Mouse (Mus musculus): ENCODE data around the gene 1700056E22Rik.

DNA sequence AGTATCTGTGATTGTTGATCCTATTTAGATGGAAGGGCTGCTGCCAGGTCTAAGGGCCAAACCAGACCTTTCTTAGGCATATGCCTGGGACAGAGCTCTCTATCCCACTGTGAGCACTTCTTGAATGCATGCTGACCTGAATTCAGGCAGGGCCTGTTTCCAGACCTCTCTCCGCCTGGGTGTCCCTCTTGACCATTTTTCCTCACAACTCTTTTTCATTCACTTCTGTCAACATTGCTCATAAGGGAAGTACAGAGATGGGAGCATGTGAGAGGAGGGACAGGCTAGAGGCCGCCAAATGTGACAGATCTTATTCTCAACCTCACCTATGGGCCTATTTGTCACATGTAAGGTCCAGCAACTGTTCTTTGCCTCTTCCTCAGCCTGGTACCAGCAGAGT, 20.1 kb upstream of the 1700056E22Rik start:
- TF ChIP-seq ETS1 (IDR thresholded peaks at IDR 0.05; ENCODE audit: low read depth, low read length), result no peak
- TF ChIP-seq ZKSCAN1 (IDR thresholded peaks at IDR 0.05; ENCODE audit: low read depth, low read length), result no peak
- no peak for TF ChIP-seq POLR2AphosphoS2 (IDR thresholded peaks at IDR 0.05; ENCODE audit: low read length)
- TF ChIP-seq JUND (IDR thresholded peaks at IDR 0.05; ENCODE audit: low read depth, low read length), result no peak
- TF ChIP-seq BHLHE40 (IDR thresholded peaks at IDR 0.05; ENCODE audit: borderline replicate concordance, low read depth, low read length), result no peak
- TF ChIP-seq USF2 (IDR thresholded peaks at IDR 0.05; ENCODE audit: borderline replicate concordance in 1 of 2, insufficient read depth in 1 of 2, low read depth in 1 of 2, low read length in 2 of 2), result no peak
- TF ChIP-seq MXI1 (IDR thresholded peaks at IDR 0.05; ENCODE audit: low read depth, low read length), result no peak
- TF ChIP-seq CTCF (IDR thresholded peaks at IDR 0.05 in 2 of 3, conservative IDR thresholded peaks at IDR 0.05 in 1 of 3; ENCODE audit: control insufficient read depth in 1 of 3, insufficient read depth in 1 of 3, low read depth in 2 of 3, low read length in 3 of 3, poor library complexity in 1 of 3, severe bottlenecking in 1 of 3), result no peak
- no peak for TF ChIP-seq NELFE (IDR thresholded peaks at IDR 0.05; ENCODE audit: low read depth, low read length)
- TF ChIP-seq GATA1 (IDR thresholded peaks at IDR 0.05; ENCODE audit: low read depth, low read length), result no peak
- TF ChIP-seq EP300 (IDR thresholded peaks at IDR 0.05; ENCODE audit: low read depth in 1 of 2, low read length in 2 of 2), result no peak
- no peak for TF ChIP-seq TBP (IDR thresholded peaks at IDR 0.05; ENCODE audit: low read depth, low read length)
- TF ChIP-seq ELF1 (IDR thresholded peaks at IDR 0.05; ENCODE audit: low read depth, low read length), result no peak
